Mouse (Mus musculus): ENCODE measurements at regions not wholly inside any gene's neighbourhood (a gene's known extent, or its start where the extent isn't known, plus 50 kb on each side); places are given as distances from the start of the nearest gene placed in this dataset.
"Not testable (repeated sequence)": the region's sequence is repeated elsewhere in the genome, so short reads cannot be mapped to it uniquely, and the experiment has no call there.

DNA sequence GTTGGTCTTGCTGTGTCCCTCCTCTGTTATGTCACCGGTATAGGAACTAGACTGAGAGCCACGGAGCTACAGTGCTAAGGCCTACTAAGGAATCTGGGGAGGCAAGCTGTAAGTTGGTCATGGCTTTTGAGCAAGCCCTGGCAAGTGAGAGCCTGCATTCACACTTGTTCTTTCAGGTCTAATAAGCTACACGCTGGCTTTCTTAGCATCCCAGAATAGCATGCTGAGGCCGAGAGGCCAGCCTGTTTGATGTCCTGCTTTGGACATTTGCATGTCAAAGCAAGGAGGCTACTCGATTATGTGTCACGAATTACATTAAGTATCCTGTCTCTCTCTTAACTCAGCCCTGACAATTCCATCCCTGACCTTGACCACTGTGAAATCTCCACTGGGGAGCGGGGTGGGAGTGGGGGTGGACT is 481.5 kb downstream of the Tns1 start:
- DNase-seq = no peak

DNA sequence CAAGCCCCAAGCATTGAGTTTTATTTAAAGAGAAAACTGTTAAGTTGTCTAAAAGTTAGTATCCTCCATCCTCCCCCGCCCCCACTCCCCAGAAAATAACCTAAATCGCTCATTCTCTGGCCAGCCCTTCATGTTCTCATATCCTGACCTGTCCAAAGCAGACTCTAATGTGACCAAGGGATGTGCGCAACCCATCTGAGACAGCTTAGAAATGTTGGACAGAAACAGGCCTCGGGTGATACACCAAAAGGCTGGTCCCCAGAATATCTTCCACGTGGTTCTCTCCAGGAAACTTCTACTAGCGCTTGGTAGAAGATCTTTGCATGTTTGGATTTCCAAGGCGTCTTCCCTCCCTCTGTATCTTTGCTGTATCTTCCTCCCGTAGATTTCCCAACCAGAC is 482.8 kb downstream of the Tns1 start:
- no peak for DNase-seq

DNA sequence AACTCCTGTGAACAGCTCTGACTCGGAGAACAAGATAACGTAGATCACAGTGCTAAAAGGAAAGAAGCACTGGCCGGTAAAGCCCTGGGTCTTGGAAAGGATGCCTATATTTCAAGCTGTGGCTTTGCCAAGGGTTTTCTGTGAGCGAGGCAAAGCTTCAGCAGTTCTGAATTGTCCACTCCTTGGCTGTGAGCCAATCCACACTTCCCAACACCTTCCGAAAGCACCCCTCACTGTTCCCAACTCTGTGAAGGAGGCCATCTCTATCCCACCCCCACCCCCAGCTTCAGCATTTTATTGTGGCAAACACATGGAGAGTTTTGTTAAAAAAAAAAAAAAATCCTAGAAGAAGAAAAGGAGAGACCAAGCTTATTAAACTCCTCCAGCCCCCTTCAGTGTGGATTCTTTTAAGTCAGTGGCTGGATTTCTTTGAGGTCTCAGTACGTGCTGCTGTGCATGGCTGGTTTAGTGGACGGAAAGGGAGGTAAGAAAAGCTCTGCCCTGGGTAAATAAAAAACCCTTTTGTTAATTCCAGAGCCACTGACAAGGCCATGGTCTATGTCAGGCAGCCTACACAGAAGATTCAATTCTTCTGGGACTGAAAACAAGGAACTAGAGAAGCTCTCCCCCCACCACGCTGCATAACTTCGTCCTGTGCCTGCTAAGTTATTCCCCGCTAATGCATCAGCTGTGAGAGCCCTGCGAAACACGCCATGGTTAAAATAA is 483.4 kb downstream of the Tns1 start:
- DNase-seq = no peak

DNA sequence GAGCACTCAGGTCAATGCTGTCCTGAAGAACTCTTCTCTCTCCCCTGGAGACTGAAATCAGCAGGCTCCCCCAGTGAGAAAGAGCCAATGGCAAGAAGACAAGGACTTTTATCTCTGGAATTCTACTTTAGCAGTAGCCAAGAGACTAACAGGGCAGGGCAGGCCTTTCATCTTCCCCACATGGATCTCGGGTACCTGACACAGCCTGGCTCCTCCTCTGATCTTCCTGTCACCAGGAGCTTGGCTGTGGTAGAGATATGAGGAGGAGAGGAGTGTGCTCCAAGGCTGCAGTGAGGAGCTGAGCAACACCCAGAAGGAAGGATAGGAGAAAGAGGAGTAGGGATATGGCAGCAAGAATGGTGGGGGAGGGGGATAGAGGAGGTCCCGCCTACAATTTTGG is 488.5 kb downstream of the Tns1 start:
- DNase-seq = no peak

DNA sequence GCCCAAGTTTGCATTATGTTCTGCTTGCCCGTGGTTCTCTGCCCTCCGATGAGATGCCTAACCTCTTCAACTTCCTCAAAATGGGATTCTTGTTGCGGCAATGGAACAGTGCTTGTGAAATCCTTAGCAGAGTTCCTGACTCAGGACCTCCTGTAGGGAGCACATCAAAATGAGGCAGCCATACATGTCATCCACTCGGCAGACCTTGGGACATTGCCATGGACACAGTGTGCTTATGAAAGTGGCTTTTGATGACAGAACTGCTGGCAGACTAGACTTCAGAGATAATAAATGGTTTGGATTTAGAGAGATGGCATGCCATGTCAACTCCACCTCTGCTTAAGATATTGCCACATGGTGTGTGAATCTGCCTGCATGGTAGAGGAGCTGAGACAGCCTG is 489.4 kb downstream of the Tns1 start:
- DNase-seq = no peak

DNA sequence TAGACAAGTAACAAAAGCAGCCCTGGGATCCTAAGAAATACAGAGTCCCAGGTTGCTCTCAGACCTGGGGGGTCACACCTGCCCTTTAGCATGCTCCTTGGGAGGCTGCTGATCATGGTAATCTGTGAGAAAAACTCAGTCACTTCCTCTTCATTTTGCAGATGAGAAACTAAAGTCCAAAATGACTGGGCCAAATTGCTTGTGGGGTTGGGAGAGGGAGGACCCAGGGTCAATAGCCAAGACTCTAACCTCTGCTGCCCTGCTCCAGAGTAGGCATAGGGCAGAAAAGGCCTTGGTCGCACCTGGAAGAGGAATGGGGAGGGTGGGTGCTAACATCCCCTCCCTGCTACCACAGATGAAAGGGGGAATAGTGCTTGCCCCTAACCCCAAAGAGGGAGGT is 491.2 kb downstream of the Tns1 start:
- no peak for DNase-seq

DNA sequence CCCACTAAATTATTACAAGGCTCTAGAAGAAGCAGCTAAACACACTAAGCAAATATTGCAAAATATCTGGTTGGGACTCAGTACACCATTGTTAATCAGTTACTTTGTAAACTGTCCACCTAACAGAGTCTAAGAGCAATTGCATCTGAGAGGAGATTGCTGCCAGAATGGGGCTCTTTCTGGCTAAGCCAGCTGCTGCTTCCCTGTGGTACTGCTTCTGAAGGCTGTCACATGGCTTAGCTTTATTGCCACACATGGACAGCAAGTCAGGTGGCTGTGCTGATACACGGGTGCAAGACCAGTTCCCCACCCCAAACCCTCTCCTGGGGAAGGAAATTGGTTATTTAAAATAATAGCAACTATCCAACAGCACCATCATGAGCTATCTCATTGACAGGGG is 493.9 kb downstream of the Tns1 start:
- no peak for DNase-seq

DNA sequence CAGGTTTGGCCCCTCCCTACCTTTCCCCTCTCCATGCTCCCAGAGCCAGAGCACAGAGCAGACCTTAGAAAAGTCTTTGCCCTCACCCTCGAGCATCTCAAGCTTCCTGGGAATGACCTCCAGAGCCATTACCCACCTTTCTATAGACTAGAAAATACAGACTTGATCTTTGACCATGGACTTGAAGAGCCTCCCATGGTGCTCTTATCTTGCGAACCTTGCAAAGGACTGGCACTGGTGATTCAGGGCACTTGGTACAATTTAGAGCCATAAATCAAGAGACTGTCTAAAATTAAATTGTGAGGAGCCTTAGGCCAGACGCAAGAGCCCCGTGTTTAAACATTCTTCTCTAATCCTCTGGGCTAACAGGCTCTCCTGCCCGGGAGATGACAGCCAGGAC is 498.9 kb downstream of the Tns1 start:
- no peak for DNase-seq

DNA sequence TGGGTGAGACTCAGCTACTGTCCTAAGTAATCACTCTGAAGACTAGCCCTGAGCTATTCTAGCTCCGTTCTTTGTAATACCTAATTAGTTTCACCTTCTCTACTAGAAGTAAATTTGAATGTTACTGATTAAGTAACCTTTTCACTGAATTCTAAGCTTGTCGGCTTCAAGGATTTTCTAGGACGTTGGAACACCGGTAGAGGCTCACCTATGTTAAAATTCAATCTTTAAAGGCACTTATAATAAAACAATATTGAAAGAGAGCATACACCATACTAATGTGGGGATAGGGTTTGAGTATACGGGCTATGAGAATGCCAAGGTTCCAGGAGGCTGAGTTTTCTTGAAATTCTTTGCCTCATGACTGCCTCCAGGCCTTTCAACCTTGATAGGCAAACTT is 503.1 kb downstream of the Tns1 start:
- DNase-seq = not testable (repeated sequence)

DNA sequence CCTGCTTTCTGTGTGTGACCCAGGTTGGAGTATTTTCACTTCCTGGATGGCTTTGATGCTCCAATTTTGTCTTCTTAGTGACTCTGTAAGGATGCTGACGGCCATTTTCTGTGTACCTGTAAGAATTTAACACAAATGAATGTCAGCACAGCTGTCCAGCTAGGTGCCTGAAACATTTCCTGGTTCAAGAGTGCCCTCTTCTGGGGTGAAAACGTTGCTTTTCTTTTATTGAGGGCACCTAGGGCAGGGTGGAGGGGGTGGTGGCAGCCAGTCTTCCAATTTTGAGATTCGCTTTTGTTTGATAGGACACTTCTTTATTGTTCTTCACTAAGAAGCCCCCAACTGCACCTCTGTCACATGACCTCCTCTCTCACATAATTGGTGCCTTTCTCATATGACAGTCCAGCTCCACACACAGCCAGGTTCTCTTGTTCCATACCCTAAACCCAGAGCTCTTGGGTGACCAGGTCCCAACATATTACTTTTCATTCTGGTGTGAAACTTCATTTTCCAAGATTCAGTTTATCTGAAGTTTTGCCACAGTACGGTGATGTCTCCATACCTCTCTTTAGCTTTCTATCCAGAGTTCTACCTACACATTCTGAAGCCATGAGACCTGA is 505.6 kb downstream of the Tns1 start:
- peak; percentile 21 for DNase-seq

DNA sequence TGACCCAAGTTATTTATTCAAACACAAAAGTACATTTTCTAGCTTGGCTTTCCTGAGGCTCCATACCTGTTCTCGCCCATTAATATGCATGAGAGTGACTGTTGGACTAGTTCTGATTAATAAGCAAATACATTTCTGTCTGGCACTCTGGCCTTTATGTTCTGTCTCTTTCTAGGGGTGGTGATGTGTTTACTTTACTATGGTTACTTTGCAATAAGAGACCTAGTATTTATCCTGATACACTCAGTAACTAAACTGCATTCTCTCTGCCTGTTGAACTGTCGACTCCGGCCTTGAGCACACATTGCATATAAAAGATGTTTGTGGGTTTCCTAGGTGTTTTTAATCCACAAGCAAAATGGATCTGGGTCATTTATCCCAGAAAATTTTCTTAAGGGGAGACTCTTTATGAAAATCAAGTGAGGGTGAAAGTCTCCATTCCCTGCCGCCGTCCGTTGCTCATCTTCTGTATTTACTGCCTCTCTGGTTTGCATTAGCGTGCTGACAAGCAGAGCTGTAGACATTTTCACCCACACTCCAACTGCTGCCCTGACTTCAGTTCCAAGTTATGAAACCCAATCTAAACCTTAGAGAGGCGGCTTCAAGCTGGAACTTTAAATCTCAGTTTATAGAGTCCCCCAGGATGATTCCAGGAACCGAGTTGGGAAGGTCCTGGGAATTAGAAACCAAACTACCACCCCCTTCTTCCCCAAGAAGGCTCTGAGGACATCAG is 530.4 kb downstream of the Tns1 start:
- no peak for DNase-seq

DNA sequence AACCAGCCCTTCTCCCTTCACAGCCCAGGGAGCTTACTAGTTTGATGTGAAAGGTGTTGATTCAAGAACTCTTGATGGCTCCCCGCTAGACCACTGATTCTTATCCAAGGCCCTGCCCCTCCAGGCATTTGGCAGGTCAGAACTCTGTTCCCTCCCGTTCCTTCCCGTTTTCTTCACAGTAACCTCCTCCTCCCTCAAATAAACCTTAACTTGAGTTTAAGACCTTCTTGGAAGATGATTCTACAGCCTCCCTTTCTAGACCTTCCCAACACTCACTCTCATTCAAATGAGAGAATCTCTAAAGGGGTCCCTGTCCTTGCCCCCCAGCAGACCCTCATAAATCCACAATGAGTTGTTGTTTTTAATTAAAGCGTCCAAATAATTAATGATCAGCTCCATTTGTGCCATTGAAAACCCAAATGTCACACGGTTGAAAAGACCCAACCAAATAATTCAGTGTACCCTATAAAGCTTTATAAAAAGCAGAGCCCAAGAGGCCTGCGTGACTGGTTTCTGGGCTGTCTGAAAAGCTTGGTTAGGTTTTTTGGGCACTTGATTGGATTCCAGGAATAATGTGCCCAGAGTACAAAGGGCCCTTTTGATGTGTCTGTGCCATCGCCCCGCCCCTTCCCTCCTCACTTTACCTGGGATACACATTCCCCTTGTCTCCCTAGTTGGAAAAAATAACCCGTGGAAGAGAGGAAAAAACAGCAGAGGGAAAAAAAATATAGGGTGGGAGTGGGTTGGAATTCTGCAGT is 532.7 kb downstream of the Tns1 start:
- no peak for DNase-seq

DNA sequence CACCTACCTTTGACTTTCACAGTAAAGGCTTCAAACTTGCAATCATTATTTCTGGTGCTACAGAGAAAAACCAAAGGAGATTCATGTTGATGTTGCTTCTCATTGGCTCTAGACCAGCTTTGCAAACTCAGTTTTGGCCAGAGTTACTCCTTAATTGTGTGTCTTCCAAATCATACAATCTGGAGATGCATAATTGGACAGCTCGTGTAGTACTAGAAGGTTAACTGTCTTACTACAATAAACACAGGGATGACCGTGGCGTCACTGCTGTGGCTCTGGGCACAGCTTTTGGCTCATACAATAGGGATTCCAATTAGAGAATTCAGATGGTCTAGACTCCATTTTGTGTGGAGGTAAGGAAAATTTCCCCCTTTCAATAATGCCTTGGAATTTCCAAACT is 544.6 kb downstream of the Tns1 start:
- no peak for DNase-seq

DNA sequence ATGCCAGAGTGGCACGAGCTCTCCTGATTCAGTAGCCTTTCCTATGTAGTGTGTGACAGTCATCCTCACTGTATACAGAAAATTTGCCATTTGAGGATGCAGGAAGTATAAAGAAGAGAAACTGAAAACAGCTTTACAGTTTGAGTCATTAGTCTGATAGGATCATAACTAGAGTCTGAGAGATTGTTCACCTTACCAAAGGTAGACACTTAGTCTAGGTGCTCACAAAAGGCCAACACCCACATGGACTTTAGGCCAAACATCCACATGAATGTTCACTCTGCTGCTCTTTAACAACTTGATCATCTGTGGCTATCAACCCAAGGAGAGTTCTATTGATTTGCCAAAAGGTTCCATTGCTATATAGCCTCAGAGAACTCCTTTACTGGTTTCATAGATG is 547.2 kb downstream of the Tns1 start:
- DNase-seq = no peak

DNA sequence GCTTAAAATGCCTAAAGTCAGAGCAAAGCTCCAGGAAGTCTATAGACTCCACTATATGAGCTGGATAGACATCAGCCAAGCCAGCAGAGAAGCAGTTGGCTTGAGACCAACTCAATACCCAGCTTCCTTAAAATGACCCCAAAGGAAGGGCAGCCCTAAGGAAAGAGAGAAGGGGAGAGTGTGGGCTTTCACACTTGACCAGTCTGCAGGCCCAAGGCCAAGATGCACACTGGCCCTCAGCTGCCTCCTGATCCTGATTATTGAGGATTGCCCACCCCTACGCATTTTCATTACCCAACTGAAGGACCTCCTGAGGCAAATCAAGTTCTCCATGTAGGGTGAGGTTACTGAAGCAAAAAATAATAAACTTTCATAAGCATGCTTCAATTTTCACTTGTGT is 548.6 kb downstream of the Tns1 start:
- no peak for DNase-seq

DNA sequence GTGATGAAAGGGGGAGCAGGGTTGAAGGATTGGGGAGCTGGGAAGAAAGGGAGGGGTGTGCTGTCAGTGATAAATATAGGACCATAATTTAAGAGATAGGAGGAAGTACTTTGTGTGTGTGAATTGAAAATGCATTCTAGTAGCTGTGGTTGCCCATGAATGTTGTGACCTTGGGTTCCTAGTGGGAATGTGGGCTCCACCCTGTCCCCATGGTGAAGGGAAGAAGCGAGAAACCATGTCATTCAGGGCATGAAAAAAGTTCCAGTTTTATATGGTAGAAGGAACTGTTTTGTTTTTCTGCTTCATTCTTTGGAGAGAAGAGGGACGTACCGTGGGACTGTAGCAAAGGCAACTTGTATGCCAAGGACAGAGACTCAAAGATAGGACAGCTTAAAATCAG is 553.3 kb downstream of the Tns1 start:
- DNase-seq = no peak

DNA sequence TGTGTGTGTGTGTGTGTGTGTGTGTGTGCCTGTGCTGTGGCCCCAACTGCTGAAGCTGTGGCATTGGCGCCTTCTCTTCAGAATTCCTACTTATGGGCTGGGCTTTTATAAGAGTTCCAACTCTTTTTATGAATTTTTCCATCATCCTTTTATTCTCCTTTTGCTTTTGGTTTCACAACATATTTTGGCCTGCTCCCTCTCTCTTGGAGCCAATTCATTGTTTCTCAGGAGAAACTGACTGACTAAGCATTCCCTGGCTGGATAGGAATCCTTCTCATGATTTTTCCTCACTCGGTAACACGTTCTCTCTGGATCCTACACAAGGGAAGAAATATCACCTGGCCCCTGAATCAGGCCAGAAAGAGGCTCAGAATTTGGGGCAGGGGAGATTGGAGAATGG is 551.1 kb upstream of the Tnp1 start:
- no peak for DNase-seq

DNA sequence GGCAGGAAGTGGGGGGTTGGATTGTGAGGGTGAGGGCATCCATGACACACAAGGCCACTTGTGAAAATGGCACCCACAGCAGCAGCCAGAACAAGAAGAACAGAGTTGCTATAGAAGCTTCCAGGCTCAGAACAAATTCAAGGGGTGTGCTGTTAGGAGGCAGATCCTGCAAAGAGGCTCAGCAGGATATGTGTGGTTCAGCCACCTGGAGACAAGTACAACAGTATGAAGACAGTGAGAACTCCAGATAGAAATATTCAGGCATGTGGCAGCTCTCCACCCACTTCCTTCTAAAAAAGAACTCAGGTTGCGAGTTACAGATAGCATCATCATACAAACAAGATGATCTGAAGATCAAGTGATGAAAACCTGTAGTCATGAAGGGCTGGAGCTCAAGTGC is 544.9 kb upstream of the Tnp1 start:
- no peak for DNase-seq

DNA sequence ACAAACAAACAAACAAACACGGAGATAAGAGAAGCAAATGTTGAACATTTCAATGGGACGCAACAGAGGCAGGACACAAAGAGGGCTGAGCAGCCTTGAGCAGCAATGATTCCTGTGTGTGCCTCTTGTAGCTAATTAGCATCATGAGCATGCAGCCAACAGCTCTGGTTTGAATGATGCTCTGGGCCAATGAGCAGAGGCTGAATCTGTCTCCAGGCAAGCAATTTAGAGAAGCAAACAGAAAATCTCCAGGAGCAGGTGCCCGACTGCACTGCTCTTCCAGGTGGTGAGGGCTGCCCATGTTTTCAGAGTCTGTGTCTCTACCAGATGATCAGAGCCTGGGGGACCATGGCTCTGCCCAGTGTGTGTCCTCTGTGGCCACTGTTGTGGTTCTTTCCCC is 532.2 kb upstream of the Tnp1 start:
- no peak for DNase-seq

DNA sequence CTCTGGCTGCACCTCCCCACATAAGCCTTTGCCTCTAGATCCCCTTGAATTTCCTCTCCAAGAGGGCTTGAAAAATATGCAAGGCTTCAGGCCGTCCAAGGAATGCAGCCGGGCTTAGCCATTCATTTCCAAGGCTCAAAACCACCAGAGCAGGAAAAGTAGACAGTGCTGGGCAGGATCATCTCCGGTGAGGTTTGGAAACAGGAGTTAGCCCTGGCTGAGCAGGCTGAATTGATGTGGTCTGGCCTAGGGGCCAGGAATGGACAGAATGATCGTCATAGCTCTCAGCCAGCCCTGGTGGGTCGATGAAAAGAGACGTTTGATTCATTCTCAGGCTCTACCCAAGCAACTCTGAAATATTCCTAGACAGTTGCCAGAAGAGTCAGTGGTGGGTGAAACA is 529.7 kb upstream of the Tnp1 start:
- no peak for DNase-seq

DNA sequence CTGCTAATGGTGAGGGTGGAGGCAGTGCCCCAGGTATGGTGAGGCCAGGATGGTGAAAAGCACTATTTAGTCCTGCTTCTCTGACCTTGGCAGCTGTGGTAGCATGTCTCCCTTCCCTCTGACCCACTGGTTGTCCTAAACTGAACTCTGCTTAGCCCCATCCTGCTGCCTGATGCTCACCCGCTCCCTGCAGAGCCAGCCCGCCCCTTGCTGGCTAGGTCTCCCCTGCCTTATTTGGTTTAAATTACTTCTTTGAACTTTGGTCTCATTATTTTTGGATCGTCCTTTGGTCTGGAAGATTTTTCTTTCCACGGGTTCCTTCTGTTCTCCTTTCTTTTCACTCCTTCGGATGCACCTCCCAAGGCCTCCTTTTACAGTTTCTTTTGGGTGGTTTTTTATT is 525.7 kb upstream of the Tnp1 start:
- no peak for DNase-seq

DNA sequence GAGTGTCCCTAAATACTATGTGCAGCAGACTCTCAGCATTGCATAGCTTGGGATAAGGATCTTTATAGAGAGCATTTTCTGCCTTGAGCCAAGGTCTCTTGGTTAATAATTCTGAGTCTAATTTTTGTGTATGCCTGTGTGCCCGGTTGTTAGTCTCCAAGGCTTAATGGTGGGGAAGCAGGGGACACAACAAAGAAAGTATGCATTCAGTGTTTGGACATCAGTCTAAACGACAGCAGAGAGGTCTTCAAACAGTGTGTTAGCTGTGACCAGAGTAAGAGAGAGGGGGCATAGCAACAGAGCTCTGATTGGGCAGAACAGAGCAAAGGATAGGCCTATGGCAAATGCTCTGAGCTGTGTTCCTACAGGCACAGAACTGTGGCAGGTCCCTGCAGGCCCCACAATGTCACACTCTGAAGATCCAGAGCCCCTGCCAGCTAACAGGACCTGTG is 522.7 kb upstream of the Tnp1 start:
- DNase-seq = no peak

DNA sequence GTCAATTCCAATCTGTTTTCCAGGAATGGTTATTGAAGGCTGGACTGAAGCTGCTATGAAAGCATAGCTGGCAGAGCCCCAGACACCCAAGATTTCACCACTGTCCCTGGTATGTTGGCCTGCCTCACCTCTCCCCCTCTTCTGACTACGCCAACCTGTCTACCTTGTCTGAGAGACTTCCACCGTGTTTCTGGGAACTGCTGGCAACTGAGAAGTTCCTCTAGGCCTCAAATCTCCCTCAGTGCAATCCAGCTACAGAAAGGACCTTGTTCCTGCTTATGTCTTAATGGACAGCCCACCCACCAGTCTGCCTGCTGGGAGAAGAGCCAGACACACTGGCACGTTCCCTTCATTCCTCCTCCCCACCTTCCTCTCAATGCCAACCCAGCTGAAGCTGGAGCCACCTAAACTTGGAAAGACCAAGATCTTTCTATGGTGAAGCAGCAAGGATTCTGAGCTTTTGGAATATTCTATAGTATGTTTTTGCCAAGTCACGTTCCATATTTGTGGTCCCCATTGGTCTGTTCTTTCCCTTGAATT is 520.1 kb upstream of the Tnp1 start:
- no peak for DNase-seq
